Mouse (Mus musculus) heart, postnatal 4 days (tissue): ENCODE results near the gene Arhgef17. TPM values are rescaled to one million over a fixed set of nuclear protein-coding genes. Genes with fewer than 3 reads are reported as not detected.
A peak's percentile ranks its signal among the peaks of the same experiment; 100 is the strongest.

Source experiments
- DNase-seq: peaks from one replicate; pipeline ENCODE4 v3.0.0; 2021
- total RNA-seq, 2 experiments: library from RNA; stranded (reverse); gene quantifications; 2 replicates each; pipeline ENCODE4 v1.2.3; 2021

Gene Arhgef17
- total RNA-seq, 2 experiments from 2014 or later = 37.0 to 38.4 TPM

DNA sequence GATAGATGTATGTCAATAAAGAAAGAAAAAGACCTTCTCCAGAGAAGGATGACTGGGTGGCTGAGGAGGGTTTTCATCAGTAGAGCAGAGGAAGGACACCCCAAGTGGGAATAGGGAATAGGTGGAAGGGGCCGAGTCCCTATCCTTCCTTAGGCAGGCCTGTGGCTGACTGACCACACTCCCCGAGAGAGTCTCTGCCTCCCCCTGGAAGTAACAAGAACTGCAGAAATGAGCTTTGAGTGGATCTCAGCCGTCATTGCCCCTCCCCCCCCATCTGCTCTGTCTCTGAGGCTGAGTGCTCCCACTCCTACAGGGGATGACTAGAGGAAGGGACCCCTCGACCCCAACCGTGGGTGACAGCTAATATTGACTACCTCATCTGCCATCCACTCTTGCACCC is 9.3 kb upstream of the Arhgef17 start:
- DNase-seq = no peak

DNA sequence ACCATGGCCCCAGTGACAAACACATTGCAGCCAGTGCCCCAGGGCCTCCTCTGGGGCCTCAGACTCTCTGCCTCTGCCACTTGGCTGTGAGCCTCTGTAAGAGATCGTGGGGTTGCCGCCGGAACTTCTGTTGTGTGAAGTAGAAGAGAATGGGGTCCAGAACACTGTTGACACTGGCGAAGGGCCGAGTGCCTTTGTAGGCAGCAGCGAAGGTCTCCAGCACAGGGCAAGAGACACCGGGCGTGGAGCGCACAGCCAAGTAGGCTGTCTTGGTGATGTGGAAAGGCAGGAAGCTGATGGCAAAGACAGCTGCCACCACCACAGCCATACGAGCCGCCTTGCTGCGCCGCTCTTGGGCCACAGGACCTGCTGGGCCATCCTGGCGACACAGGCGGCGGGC is 6.2 kb upstream of the Arhgef17 start:
- DNase-seq = no peak

DNA sequence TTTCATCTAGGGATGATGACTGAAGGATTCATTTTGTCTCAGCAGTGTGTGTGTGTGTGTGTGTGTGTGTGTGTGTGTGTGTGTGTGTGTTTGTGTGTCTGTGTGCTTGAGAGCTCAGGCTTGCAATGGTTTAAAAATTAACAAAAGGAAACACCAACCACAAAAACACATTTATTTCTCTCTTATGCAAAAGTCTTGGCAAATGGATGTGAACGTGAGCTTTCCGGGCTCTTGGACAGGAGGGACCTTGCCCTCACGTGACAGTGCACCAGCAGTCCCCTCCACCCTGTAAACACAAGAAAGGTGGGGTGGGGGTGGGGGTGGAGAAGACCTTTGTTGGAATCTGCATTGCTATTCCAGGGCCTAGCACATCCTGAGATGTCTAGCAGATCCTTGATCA is 5.6 kb upstream of the Arhgef17 start:
- no peak for DNase-seq

DNA sequence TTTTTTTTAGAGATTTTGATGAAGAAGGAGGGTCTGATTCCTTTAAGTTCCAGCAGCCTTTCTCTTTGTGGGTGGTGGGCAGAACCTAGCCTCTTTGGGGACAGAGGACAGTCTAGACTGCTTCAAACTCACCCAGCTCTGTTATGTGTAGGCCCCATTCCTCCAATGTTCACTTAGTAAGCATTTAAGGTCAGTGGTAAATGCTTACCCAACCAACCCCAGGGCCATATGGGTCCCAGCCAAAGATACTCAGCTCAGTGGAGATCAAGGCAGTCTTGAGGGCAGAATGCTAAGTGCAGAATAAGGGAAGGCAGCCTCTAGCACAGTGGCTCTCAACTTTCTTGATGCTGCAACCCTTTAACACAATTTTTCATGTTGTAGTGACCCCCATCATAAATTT is 1.6 kb upstream of the Arhgef17 start:
- no peak for DNase-seq

DNA sequence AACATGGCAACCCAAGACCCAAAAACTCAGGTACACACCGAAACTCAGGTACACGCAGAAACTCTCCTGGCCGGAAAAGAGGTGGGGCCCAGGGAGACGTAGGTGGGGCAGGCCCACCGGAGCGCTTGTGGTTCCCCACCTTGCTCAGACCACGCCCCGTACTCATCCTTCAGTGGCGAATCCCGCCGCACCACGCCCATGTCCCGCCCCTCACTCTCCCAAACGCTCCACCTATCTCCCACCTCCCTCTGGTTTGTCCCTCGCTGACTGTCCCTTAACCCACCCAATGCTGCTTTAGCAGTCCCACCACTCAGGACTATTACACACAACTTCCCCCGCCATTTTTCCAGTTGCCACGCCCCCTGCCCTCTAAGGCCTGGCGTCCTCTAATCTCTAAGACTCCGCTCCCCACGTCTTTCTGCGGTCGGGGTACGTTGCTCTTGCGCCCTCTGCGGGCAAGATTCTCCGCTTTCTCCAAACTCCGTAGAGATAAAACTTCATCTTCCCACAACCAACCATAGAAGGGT is 637 bp upstream of the Arhgef17 start:
- DNase-seq = peak; percentile 91

DNA sequence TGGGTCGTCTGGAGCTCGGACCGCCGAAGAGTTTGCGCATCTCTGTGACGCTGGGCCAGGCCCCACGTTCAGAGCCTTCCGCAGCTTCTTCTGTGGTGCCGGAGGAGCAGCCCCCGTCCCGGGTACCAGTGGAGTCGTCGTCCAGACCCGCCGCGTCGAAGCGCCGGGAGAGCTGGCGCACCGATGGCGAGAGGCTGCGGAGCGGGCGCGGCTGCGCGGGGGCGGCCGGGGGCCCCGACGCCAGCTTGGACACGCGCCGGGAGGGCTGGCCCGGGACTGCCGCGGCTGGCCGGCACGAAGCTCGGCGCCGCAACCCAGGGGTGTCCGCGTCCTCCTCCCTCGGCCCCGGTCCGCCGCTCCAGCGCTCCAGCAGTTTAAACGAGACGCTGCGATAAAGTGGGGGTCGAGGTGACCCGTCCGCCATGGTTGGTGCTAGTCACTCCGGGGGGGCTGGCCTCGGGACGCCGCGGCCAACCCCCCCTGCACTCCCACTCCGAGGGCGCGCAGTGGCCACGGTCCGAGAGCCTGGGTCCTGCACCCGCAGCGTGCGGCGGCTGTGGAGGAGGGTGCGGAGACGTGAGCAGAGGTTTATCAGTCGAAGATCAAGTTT is 486 bp downstream of the Arhgef17 start:
- peak; percentile 66 for DNase-seq

DNA sequence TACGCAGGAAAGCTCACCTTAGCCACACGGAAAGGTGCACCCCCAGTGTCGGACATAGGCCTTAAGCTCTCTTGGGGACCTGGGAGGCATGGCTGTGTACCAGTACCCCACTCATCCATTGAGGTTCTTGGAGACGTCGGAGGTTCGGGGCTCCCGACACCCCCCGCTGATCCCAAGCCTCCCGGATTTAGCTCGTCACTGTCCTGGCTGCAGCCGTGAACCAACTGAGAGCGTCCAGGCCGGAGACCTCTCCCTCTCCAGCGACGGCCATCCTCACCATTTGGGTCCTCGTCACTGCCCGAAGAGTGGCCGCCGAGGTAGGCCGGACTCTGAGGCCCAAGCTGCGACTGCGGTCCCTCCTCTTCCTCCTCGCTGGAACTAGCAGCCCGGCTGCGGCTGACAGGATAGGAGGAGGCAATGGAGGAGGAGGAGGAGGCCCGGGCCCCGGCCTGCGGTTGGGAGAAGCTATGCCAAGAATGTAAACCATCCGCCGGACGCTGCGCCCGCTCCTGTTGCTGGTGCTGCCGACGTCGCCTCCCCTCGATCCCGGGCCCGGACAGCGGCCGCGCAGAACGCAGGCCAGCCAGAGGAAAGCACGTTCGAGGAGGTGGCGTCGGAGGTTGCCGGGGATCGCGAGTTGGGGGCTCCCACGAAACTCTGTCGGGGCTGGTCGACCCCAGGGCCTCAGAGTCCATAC is 1.1 kb downstream of the Arhgef17 start:
- DNase-seq = peak; percentile 79

DNA sequence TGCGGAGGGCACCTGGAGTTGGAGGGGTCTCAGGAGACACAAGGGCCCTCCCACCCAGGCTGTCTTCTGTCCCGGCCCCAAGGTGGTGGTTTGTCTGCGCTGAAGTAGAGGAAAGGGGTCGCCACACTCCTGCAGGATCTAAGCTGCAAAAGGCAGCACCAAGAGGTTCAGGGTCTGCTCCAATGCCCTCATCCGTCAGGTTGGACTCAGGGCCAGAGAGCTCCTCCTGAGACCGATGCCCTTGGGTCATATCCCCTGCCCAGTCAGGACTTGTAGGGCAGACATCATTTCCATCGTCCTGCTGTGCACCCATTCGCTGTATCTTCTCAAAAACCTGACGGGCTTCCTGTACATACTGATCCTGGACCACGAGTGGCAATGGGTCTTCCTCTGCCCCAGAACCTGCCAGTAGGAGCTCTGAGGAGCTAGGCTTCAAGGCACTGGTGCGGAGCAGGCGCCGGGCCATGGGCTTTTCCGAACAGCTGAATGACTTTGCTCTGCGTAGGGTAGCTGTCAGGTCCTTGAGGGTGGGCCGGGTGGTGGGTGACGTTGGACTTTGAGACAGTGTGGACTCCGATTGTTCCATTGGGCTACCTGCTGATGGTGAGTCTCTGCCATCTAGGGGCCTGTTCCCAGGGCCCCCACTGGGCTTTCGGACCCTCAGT is 2.1 kb downstream of the Arhgef17 start:
- DNase-seq = no peak

DNA sequence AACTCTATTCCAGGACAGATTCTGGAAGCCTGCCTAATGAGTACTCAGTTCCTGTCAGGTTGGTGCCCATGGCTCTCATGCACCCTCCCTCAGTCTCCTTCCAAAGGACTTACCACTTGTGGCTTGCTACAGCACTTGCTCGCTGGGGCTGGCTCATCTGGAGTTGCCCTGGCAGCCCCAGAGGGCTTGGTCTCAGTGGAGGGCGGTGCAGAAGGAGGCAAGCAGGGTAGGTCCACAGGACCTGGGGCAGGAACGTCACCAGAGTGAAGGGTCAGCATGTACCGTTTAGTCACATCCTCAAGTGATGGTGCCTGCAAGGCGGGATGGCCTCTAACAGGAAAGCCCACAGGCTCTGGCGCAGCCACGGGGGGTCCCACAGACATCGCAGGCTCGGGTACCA is 3.5 kb downstream of the Arhgef17 start:
- DNase-seq = no peak

DNA sequence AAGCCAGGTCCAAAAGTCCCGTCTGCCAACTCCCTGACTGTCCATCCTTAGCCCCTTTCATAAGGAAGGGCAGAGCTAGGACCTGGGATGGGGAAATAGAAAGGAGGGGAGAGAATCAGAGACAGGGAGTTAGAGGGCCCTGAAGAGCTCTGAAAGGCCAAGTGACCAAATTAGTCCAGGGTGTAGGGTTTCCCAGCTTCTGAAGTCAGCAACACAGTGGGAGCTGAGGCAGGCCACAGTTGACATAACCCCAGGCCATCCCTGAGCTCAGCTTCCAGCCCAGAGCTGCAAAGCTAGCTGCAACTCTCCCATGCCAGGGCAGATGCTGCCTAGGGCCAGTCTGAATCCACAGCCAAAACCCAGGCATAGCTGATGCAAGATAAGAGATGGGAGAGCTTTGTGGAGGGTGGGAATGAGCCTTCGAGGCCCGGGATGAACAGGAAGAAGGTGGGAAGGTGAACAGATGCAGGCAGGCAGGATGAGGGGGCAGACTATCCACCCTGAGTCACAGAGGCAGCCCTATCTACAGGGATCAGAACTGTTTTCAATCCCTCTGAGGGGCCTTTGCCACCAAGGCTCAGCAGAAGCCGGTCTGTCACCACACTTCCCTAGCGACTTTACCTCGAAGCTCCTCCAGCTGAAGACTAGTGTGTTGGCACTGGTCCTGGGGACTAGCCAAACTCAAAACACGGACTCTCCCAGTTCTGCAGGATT is 4.5 kb downstream of the Arhgef17 start:
- DNase-seq = no peak

DNA sequence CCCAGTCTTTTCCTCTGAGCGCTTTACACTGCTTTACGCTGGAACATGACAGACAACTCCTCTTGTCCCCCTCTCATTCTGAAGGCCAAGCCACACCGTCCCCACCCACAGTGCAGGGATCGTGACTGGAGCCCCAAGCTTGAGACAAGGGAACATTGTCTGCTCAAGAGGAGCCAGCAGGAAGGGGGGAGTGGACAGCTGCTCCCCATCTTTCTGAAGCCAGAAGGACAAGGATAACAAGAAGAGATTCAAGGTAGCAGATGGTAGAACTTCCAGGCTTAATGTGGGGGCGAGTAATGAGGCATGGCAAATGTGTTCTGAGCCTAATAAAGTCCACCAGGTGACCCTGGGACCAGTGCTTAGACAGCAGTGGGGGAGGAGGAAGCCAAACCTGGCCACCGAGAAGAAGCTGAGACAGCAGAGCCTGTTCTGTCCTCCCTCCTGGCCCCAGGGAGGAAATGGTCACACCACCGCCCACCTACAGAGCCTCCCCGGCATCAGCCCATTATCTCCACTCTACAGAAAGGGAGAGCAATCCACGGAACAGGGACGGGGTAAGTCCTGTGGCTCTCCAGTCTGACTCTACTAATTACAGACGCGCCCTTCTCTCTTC is 5.5 kb downstream of the Arhgef17 start:
- no peak for DNase-seq

DNA sequence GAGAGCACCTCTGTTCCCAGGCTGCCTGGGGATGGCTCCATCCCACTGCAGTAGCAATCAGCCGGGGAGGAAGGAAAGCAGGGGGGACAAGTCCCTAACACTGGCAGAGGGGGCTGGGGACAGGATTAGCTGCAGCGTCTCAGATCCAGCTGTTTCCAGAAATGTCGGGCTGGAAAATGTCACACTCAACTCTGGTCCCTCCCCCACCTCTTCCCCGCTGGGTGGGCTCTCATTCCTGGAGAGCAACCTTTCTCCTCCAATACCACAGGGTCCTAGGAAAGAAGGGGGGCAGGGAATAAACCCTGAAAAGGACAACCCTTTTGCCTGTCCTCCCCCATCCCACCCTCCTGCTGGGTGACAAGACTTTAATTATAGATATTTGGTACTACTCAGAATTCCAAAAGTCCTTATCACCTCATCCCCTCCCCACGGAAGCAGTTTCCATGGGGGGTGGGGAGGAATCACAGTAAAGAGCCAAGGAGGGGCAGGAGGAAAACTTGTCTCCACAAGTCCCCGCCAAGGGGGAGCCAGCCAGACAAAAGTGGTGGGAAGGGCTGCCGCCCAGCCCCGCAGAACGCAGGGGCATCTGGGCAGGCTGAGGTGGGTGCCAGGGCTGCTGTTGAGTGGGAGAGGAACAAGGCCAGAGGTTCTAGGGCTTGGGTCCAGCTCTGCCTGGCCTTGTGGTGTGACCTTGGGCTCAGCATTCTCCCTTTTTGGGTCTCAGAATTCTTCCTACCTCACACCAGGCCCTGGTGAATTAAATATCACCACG is 7.0 kb downstream of the Arhgef17 start:
- no peak for DNase-seq

DNA sequence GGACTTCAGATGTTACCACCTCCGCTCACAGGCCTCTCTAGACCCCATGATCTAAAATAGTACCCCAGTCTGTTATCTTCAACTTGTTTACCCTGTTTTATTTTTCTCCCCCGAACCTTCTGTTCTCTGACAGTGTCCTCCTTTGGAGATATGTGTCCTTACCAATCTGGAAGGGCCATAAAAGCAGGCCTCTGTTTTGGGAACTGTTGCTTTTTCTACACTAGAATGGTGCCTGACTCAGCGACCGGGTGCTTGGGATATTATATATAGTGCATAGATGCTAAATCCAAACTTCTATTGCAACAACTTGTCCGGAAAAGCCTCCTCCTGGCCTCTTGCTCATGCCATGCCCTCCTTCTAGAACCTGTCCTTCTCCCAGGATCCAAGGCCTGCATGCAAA is 7.7 kb downstream of the Arhgef17 start:
- DNase-seq = no peak

DNA sequence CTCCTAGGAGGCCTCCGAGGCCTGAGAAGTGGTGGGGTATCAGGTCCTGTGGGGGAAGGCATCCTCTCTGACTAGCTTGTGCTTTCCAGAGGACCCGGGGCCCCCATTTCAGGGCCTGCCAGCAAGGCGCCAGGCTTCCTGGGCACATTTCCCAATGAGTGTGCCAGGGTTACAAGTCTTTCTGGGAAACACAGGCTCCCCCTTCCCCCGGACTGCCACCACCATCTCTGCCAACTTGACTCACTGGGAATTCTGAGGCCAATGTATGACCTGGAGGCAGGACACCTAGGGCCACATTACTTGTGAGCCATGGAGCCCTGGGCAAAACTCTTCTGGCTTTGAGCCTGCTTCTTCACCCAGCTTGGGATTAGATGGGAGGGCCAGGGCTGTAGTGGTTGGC is 9.0 kb downstream of the Arhgef17 start:
- no peak for DNase-seq

DNA sequence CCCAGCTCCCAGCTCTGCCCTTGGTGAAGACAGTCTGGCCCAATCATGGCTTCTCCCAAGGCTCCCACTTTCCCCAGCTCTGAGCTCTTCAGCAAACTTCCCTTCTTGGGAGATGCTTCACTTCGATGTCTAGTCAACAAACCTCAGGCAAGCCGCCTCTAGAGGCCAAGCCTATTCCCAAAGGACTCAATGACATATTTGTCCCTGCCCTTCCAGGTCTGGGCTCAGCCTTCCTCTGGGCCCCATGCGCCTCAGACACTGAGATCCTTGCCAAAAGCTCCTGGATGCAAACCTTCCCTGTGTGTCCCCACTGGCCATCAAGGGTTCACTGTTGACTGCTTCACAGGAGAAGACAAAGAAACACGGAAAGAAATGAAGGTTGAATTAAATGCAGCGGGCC is 10.6 kb downstream of the Arhgef17 start:
- no peak for DNase-seq

DNA sequence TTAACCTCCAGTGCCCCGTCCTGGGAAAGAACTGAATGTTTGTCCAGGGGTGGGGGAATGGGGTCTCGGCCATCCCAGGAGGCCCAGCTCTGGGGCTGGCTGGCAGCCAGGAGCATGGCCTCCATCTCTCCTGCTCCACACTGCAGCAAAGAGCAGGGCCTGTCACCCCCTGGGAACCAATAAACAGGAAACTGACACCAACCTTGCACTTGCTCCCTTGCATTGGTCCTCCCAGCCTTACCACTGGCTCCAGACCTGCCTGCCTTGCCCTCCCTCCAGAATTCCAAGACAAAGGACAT is 12.1 kb downstream of the Arhgef17 start:
- DNase-seq = peak; percentile 62

DNA sequence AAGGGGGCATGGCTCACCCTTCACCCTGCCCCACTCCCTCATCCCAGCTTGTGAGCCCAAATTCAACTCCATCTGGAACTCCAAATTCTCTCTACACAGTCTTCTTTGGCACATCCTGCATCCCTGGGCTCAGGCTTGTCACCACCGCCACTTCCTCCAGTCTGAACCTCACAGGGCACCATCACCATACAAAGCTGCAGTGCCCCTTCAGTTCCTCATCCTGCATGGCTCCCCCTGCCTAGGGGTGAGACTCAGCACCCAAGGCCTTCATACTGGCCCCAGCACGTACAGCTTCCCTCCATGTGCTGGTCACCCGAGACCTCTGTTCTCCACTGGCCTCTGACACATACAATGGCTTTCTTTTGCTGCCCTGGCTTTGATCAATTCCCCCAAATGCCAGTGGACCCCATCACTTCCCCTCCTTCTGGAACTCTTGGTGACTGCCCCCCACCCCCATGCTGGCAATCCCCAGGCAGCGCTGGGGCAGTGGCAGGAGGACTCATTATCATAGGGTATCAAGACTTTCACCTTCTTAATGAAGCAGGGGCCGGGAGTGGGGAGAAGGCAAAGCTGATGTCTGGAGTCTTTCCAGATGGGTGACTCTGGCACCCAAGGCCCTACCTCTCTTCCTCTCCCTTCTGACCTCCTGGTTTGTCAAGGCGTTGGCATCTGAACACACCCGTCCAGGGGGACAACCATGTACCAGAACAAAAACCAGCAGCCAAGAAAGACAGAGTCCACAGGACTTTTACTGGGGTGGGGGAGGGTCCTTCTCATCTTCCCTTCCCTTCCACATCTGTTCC is 12.7 kb downstream of the Arhgef17 start:
- DNase-seq = no peak

DNA sequence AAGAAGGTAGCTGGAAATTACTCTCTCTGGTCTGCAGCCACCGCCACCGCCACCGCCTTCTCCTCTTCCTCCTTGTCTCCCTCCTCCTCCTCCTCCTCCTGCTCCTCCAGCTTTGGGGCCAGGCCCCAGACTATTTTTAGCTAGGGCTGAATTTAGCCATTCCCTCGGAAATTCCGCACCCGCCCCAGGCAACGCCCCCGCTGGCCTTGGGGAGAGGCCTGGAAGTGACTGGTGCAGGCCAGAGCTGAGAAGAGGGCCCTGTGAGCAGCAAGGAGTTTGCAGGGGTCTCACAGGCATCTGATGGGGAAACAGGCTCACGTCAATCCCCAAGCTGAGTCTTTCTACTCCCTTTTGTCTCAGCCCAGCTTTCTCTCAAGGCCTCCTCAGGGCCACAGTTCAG is 13.7 kb downstream of the Arhgef17 start:
- DNase-seq = peak; percentile 76

DNA sequence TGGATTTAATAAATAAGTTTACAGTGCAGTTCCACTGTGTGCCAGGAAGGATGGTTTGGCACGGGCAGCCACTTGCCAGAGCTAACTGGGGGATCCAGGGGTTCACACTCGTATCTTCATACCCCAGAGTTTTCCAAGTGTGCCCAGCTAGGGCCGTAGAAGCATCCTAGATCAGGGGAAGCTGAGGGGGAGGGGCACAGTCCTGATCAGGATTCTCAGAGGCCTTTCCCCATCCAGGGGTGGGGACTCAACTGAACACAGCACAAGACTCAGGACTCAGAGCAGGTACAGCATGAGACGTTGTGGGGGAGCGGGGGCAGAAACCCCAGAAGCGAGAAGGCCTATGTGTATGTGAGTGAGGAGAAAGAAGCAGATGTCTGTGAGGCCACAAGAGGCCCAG is 14.2 kb downstream of the Arhgef17 start:
- no peak for DNase-seq

DNA sequence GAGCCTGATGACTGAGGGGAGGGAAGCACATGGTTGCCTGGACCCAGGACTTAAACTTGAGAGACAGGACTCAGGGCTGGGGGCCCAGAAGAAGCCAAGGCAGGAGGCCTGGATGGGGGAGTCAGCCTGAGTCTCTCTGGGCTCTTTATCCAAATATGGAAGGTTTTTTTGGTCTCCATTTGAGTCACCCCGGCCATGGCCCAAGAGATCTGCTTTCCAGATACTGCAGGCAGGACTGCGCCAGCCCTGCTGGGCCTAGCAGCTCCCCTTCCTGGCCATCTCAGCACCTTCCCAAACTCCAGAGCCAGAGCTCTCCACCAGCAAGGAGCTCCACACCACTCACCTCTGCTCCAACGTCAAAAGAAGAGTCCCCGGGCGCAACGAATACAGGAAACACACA is 15.4 kb downstream of the Arhgef17 start:
- no peak for DNase-seq

DNA sequence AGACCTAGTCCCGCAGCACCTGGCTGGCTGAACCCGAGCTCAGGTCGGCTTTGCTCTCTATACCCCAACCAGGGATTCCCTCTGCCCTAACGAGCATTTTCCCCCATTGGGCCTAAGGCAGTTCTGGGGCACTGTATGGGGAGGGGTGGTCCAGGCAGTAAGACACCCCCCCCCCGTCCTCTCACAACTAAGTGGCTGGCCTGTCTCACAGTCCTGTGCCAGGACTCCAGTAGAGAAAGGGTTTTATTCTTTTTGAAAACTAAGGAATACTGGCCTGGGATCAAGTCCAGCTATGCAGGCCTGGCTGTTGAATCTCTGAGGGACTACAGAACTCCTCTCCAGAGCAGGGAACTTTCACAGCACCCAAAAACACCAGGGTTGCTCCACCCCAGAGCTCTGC is 16.7 kb downstream of the Arhgef17 start:
- DNase-seq = no peak
